Mouse (Mus musculus) inflammation-experienced regulatory T-cells, adult 6 months (primary cell): ENCODE results near the gene Itgad. TPM values are rescaled to one million over a fixed set of nuclear protein-coding genes. Genes with fewer than 3 reads are reported as not detected.
A peak's percentile ranks its signal among the peaks of the same experiment; 100 is the strongest.
"Not testable (repeated sequence)": the region's sequence is repeated elsewhere in the genome, so short reads cannot be mapped to it uniquely, and the experiment has no call there.

ENCODE experiments used
- ATAC-seq: one replicate; pipeline ENCODE4 v1.8.0; 2017
- polyA plus RNA-seq, 3 experiments: library from polyadenylated mRNA; unstranded; fragments of 100-300 nt; shearing (Covaris generic); gene quantifications; one replicate each; pipeline ENCODE4 v1.2.1; 2017

The Itgad gene
- polyA plus RNA-seq = 1 to 10 TPM in 1 of 3 experiments, not detected in 2; 1.0 TPM

- no peak for ATAC-seq
These were observed at the start of gene Itgad for GRCm38 (mm10) chr7:128154076-128154475. Gene Itgad, plus strand, starts transcription at chr7:128154376.

- ATAC-seq = peak; percentile 41
These were observed 48.9 kb upstream of the Itgad start for GRCm38 (mm10) chr7:128105246-128105645.

- ATAC-seq = no peak
These were observed 46.7 kb upstream of the Itgad start for GRCm38 (mm10) chr7:128107462-128107861.

- no peak for ATAC-seq
These were observed 43.9 kb upstream of the Itgad start for GRCm38 (mm10) chr7:128110314-128110713.

GRCm38 (mm10) chr7:128112131-128112530 is 42.0 kb upstream of the Itgad start:
- no peak for ATAC-seq

GRCm38 (mm10) chr7:128114371-128115105 is 39.6 kb upstream of the Itgad start:
- no peak for ATAC-seq

GRCm38 (mm10) chr7:128115211-128115958 is 38.8 kb upstream of the Itgad start:
- ATAC-seq = no peak

- ATAC-seq = no peak
These were observed 37.8 kb upstream of the Itgad start for GRCm38 (mm10) chr7:128116396-128116795.

GRCm38 (mm10) chr7:128119726-128120490 is 34.3 kb upstream of the Itgad start:
- peak; percentile 61 for ATAC-seq

GRCm38 (mm10) chr7:128128741-128129720 is 25.1 kb upstream of the Itgad start, which contains the start of gene Itgax:
Gene Itgax, plus strand, starts transcription at chr7:128129547.
- no peak for ATAC-seq

GRCm38 (mm10) chr7:128132148-128132547 is 22.0 kb upstream of the Itgad start:
- no peak for ATAC-seq

GRCm38 (mm10) chr7:128133596-128133995 is 20.6 kb upstream of the Itgad start:
- ATAC-seq = no peak

GRCm38 (mm10) chr7:128136927-128137326 is 17.2 kb upstream of the Itgad start:
- no peak for ATAC-seq

- no peak for ATAC-seq
These were observed 14.6 kb upstream of the Itgad start for GRCm38 (mm10) chr7:128139611-128140010.

- no peak for ATAC-seq
These were observed 3.2 kb upstream of the Itgad start for GRCm38 (mm10) chr7:128150970-128151369.

GRCm38 (mm10) chr7:128154924-128155323 is 748 bp downstream of the Itgad start:
- ATAC-seq = no peak

- ATAC-seq = not testable (repeated sequence)
These were observed 4.6 kb downstream of the Itgad start for GRCm38 (mm10) chr7:128158688-128159354.

- no peak for ATAC-seq
These were observed 9.8 kb downstream of the Itgad start for GRCm38 (mm10) chr7:128164001-128164400.

- no peak for ATAC-seq
These were observed 12.2 kb downstream of the Itgad start for GRCm38 (mm10) chr7:128166391-128166790.

- ATAC-seq = no peak
These were observed 15.8 kb downstream of the Itgad start for GRCm38 (mm10) chr7:128169996-128170395.

- ATAC-seq = no peak
These were observed 24.2 kb downstream of the Itgad start for GRCm38 (mm10) chr7:128178385-128178784.
